Mouse (Mus musculus) right cerebral cortex, postnatal 10 days (tissue): ENCODE measurements around the gene Gm4969.

ENCODE experiments used
- DNase-seq, 2 experiments: peaks; one replicate each; pipeline ENCODE4 v3.0.0; 2021; ENCODE audit warnings: low spot score in 2 of 2

Gene Gm4969

DNA sequence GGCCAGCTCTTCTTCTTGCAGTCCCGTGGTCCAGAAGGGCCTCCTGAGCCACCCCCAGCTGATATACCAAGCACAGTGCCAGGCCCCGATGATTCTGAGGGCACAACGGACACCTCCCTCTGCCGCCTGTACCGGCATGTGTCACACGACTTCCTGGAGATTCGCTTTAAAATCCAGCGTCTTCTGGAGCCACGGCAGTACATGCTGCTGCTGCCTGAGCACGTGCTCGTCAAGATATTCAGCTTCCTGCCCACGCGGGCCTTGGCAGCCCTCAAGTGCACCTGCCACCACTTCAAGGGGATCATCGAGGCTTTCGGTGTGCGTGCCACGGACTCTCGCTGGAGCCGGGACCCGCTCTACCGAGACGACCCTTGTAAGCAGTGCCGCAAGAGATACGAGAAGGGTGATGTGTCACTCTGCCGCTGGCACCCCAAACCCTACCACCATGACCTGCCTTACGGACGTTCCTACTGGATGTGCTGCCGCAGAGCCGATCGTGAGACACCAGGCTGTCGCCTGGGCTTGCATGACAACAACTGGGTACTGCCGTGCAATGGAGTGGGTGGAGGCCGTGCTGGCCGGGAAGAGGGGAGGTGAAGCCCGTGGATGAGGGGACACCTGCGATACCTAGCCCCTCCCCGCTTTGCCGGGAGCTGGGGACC, 18.6 kb upstream of the Gm4969 start:
- peak; percentile 42 to 59 for DNase-seq

DNA sequence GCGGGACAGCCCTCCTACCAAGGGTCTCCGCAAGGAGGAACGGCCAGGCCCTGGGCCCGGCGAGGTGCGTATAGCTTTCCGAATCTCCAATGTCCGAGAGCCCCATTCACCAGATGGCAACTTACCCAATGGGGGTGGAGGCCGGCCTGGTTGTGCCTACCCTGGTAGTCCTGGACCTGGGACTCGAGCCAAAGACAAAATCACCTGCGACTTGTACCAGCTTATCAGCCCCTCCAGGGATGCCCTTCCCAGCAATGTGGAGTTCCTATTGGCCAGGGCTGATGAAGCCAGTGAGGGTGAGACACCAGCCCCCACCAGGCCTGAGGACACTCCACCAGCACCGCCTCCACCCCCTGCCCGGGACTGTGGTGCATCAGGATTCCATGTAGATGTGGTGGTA, 18.0 kb upstream of the Gm4969 start:
- DNase-seq: peak in 1 of 2 experiments; percentile 44

DNA sequence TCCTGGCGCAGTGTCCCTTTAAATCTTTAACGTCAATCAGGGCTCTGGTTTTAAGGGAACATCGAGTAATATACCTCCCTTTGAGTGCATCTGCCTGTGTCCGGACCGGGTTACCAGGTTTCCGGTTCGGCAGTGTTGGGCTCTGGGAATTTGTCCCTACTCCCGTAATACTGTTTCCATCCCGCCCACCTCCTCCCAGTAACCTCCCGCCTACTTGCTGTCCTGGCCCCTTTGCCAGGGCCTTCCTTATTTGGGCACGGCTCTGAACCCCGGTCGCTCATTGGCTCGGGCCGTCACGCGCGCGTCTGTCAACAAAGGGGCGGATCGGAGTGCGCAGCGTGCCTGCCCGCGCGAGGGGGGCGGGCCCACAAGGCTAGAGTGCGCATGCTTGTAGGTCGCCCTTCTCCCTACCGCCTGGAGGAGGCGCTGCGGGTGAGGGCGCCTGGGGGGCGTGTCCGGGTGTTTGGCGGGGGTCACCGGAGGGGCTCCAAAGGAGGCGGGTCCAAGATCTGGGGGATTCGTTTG, 13.2 kb upstream of the Gm4969 start:
- peak; percentile 98 to 99 for DNase-seq

DNA sequence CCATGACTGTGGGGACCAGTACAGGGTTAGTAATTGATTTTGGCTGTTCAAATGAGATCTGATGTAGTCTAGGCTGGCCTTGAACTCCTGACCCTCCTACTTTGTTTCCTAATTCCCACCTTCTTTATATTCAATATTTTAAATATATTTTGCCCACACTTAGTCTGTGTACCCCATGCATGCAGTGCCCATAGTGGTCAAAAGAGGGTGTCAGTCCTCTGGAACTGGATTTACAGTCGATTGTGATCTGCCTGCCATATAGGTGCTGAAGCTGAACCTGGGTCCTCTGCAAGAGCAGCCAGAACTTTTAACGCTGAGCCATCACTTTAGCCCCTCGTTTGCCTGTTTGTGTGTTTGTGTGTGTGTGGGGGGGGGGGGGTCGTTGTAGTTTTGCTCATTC, 12.5 kb upstream of the Gm4969 start:
- DNase-seq: no peak

DNA sequence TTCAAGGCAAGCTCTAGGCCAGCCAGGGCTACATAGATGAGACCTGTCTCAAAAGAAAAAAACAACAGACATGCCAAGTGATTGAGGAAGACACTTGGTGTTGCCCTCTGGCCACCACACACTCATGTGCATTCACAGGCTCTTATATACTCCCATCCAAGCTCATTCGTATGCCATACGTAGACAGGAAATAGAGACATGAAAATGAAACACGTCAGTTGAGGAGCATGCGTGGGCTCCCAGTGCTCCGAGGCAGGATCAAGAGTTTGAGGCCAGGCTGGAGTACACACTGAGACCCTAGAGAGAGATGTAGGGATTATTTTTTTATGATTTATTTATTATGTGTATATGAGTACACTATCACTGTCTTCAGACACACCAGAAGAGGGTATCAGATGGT, 11.2 kb upstream of the Gm4969 start:
- no peak for DNase-seq

DNA sequence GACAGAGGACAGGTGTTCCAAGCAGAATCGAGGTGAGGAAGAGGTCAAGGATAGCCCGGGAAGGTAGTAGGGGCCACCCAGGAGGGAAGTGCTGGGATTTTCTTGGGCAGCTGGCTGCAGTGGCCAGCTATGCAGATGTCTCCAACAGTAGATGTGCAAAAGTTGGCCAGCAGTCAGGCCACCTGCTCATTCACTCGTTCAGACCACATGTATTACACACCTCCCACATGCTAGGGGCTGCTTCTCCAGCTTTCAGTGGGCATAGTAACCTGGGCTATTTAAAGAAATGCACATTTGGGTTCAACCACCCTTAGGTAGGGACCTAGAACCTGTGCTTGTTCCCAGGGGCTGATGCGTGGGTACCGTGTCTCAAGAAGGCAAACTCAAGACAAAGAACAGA, 9.6 kb upstream of the Gm4969 start:
- no peak for DNase-seq

DNA sequence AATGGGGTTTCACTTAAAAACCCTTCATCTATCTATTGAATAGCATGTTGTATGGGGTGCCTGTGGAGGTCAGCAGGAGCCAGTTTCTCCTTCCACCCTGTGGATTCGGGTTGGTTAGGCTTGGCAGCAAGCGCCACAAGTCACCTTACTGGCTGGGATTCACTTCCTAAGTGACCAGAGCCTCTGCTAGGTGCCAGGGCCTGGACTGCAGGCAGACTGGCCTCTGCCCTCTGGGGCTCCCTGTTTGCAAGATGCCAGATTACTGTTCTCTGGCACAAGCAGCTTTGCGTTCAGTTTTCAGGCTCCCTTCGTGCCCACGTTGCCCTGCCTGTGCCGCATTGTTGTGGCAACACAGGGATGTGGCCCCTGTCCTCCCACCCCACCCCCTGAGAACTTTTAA, 6.5 kb upstream of the Gm4969 start:
- no peak for DNase-seq

DNA sequence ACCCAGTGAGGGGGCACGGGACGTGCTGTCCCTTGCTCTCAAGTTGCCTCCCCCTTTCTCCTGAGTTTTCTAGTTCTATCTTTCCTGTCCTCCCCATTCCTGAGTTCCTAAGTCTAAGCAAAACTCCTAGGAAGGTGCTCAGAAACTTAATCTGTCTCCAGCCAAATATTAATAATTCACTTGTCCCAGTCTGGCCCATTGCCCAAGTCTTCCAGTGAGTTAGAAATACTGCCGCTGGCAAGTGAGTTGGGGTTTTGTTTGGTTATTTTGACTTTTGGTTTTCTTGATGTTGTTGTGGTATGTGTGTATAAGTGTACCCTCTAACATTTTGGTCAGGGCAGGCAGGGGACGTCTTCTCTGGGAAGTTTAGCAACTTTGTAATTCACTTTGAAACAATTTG, 3.5 kb upstream of the Gm4969 start:
- DNase-seq: no peak

DNA sequence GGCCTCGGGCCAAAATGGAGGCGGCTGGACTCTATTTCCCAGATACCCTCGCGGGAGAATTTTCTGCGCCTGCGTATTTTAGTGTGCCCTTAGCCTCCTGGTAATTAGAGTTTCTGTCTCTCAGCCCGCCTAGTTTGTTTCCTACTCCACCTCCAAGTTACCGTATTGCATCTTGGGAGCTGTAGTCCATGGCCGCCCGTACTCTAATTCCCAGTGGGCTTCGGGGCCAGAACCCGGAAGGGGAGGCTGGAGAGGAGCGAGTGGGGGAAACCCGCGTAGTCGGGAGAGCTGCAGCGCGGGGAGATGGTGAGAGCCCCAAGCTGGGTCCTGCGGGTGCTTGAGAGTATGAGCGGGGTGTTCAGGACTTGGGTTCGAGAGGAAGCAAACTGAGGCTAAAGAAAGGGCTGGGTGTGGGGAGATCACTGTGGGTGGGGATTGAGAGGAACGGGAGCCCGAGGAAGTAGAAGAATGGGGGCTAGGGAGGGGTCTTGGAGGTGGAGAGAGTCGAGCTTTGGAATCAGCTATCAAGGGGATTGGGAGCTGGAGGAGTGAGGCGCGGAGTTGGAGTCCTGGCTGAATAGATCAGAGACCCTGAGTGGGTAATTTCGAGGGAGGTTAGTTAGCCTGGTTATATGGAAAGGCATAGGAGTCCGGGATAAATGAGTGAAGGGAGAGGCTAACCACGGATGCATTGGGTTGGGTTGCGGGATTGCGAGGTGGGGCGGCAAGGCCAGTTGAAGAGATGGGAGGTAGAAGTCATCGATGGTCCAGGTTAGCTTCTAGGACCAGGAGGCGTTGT, 1.7 kb upstream of the Gm4969 start, which contains the start of gene Fbxo46:
Fbxo46 (plus strand) TSS at position 229 of the 799 bp plus-strand sequence.
- peak; percentile 95 to 97 for DNase-seq

DNA sequence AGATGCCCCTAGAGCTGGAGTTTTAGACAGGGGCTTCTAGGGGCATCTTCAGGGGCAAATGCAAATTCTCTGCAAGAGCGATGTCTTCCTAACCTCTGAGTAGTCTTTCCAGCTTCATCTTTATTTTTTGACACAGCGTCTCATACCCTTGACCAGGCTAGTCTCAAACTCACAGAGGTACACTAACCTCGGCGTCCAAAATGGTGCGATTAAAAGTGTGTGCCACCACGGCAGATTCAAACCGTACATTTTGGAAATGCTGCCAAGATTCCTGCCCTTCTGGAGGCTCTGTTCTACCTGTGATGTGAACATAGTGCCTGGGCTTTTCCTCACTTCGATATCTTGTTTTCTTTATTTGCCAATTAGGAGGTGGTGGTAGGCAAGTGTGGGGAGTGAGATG, 915 bp upstream of the Gm4969 start:
- peak in 1 of 2 experiments; percentile 55 for DNase-seq

DNA sequence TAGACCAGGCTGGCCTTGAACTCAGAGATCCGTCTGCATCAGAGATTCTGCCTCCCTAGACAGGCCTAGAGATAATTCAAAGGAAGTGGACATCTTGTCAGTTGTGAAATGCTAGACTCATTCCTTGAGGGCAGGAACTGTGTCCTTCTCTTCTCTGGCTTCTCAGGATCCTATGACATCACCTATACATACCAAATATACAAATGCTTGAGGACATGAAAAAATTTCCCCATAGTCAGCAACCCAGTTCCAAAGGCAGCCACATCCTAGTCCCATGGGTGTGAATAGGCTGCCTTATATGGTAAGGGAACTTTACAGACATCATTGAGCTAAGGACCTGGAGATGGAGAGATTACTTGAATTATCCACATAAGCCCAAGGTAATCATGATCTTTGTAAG, 8.6 kb downstream of the Gm4969 start:
- no peak for DNase-seq

DNA sequence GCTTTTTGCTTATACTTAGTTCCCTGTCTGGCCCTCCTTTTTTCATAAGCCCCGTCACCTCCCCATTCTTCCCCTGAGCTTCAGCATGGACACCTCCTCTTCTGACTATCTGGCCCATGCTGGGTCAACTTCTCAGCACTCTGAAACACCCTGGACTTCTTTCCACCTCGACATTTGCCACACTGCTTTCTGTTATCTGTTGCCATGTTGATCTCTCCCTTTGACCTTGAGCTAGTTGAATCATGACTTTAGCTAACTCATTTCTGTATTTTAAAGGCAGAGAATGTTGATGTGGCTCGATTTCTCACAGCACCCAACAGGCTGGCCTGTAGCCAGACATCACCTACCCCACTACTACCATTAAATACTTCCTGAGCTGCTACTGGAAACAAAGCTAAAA, 10.7 kb downstream of the Gm4969 start:
- DNase-seq: no peak

DNA sequence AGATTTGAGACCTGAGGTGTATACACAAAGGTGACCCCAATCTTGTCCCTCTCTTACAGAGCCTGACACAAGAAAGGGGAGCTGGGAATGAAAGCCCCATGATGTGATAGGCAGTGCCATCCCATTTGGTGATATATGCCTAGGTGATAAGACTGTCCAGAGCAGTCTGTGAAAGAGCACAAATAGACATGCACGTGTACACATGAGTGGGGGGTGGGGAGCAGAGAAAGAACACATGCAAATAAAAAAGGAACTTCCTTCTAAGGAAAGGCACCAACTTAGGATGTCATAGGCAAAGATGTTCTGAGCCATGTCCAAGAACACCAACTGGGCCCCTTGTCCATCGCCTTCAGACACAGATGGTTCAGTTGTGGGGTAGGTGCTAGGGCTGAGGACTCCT, 13.7 kb downstream of the Gm4969 start:
- no peak for DNase-seq

DNA sequence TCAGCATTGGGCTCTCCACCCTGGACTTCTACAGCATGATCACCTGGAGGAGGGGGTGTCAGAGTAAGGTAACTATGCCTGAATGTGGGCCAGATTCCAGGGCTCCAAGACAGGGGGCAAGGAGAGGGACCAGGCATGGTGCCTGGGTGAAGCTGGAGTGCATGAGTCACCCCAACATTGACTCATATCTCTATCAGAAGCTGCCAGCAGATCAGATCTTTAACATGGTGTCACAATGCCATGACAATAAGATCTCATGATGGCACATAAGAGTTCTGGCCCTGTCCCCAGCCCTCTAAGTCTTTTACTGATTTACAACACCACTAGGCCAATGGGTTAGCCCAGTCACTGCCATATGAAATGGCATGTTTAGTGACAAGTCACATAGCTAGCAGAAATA, 14.4 kb downstream of the Gm4969 start:
- DNase-seq: no peak

DNA sequence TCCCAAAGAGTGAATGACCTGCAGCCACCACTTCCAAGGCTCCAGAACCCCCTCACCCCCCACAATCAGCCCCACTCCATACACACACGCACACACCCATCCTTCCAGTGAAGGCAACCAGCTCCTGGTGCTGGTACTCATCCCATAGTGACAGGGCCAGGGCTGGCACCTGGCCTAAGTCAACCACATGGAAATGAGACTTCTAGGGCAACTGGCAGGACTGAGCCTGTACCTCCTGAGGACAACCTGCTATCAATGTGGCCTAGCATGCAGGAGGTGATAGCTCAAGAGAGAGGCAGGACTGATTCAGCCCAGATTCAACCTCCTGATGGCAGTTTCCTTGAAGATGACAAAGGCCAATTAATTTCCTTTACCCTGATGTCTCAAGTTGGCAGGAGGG, 17.9 kb downstream of the Gm4969 start:
- DNase-seq: no peak

DNA sequence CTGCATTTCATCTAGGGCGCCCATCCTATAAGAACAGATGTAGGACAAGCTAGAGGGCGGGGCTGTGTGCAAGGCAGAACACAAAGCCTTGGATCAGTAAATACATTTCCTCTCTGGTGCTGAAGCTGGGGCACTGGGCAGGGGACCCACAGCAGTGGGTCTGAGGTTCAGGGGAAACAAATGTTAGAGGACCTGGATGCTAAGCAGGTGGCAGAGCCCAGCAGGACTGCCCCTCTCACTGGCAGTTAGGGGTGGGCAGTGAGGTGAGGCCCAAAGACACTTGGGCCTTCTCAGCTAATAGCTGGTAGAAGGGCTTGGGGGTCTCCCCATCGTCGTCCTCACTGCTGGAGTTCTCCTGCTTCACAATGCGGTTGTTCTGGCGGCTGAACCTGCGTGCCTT, 19.4 kb downstream of the Gm4969 start:
- DNase-seq: no peak

DNA sequence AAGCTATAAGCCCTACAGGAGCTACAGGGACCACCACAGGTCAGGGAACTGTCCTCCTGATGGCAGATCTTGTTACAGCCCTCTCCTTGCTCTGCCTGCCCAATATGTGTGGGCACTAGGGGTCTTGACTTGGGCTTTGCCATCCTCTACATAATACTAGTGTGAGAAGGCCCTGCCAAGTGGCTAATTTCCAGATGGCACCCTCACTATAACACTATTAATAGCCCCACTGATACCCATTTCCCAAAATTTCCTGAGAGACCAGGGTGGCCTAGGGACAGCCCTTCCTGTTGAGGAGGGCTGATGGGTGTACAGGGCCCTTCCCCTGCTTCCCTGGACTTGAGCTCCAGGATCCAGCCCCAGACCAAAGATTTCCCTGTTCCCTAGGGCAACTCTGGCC, 20.3 kb downstream of the Gm4969 start:
- no peak for DNase-seq

DNA sequence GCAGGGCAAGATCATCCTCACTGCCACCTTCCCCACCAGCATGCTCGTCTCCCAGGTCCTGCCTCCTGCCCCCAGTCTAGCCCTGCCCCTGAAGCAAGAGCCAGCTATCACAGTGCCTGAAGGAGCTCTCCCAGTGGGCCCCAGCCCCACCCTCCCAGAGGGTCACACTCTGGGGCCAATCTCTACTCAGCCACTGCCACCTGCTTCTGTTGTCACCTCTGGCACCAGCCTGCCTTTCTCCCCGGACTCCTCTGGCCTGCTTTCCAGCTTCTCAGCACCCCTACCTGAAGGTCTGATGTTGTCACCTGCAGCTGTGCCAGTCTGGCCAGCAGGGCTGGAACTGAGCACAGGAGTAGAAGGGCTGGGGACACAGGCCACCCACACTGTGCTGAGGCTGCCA, 21.0 kb downstream of the Gm4969 start:
- no peak for DNase-seq

DNA sequence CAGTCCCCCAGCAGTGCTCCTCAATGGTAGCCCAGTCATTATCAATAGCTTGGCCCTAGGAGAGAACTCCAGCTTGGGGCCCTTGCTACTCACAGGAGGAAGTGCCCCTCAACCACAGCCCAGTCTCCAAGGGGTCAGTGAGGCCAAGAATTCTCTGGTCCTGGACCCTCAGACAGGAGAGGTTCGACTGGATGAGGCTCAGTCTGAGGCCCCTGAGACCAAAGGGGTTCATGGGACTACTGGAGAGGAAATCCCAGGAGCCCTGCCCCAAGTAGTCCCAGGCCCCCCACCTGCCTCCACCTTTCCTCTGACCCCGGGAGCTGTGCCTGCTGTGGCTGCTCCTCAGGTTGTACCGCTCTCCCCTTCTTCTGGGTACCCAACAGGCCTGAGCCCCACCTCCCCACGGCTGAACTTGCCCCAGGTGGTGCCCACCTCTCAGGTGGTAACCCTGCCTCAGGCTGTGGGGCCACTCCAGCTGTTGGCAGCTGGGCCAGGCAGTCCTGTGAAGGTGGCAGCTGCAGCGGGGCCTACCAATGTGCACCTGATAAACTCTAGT, 21.7 kb downstream of the Gm4969 start:
- no peak for DNase-seq

DNA sequence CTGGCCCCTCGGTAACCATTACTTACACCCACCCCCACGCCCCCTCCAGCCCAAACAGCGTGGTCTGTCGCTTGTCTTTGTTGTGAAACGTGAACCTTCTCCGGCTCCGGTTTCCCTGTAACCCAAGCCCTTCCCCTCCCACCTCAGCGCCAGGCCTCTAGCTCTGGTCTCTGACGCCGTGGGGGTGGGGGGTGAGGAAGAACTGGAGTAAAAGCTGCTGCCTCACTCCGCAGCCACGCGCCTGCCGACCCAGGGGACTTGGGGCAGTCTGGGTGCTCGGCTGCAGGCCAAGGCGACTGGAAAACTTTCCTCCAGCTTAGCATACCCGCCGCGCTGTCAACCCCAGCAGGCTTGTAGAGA, 22.4 kb downstream of the Gm4969 start:
- DNase-seq: peak; percentile 53 to 64

DNA sequence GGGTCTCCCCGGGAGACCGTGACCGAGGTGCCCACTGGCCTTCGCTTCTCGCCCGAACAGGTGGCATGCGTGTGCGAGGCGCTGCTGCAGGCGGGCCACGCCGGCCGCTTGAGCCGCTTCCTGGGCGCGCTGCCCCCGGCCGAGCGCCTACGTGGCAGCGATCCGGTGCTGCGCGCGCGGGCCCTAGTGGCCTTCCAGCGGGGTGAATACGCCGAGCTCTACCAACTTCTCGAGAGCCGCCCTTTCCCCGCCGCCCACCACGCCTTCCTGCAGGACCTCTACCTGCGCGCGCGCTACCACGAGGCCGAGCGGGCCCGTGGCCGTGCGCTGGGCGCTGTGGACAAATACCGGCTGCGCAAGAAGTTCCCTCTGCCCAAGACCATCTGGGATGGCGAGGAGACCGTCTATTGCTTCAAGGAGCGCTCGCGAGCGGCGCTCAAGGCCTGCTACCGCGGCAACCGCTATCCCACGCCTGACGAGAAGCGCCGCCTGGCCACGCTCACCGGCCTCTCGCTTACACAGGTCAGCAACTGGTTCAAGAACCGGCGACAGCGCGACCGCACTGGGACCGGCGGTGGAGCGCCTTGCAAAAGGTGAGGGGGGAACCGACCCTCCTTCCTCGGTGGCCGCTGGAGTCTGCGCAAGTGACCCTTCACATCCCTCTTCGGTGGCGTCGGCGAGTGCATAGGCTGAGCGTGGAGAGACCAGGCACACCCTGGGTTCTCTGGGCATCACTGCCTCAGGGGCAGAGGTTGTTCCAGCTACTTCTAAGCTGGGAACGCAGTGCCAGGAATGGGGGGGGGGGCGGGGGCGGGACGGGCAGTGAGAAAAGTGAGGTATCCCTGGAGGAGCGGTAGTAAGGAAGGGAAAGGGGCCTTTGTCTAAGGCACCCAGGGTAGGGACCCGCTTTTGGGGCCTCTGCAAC, 23.1 kb downstream of the Gm4969 start:
- DNase-seq: peak; percentile 50 to 52

DNA sequence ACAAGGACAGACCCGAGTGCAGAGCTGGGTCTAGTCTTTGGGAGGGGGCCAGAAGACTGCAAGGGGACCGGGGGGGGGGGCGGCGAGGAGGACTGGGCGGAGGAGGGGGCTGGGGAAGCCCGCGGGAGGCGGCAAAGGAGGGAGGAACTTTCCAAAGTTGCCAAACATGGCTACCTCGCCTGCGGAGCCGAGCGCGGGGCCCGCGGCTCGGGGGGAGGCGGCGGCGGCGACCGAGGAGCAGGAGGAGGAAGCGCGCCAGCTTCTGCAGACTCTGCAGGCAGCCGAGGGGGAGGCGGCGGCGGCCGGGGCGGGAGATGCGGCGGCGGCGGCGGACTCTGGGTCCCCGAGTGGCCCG, 23.7 kb downstream of the Gm4969 start, which contains the start of gene Six5:
Six5 (plus strand) TSS at position 124 of the 355 bp plus-strand sequence.
- peak; percentile 47 to 53 for DNase-seq
